Mouse (Mus musculus) ES-Bruce4 (cell line): ENCODE results near the gene Gipc3. TPM values are rescaled to one million over a fixed set of nuclear protein-coding genes. Genes with fewer than 3 reads are reported as not detected.
A peak's percentile ranks its signal among the peaks of the same experiment; 100 is the strongest.

Source experiments
- H3K27ac ChIP-seq: 2 replicates; pipeline ENCODE4 v1.5.1; 2012; ENCODE audit warnings: low read length, inconsistent platforms; ENCODE audit not compliant: insufficient read depth
- H3K27me3 ChIP-seq: 2 replicates; pipeline ENCODE4 v1.6.1; 2012; ENCODE audit warnings: mild to moderate bottlenecking, low read length, inconsistent platforms; ENCODE audit not compliant: control insufficient read depth, poor library complexity, insufficient read depth, severe bottlenecking
- H3K36me3 ChIP-seq: 2 replicates; pipeline ENCODE4 v1.6.1; 2012; ENCODE audit warnings: inconsistent platforms, mild to moderate bottlenecking, low read length, moderate library complexity; ENCODE audit not compliant: control insufficient read depth, poor library complexity, insufficient read depth, severe bottlenecking
- H3K4me1 ChIP-seq: one replicate; pipeline ENCODE4 v1.8.1; 2011; ENCODE audit warnings: low read length; ENCODE audit not compliant: control insufficient read depth, insufficient read depth
- H3K4me3 ChIP-seq: 2 replicates; pipeline ENCODE4 v1.5.1; 2011; ENCODE audit warnings: low read depth, mild to moderate bottlenecking, low read length
- H3K9ac ChIP-seq: 2 replicates; pipeline ENCODE4 v1.6.1; 2012; ENCODE audit warnings: low read depth, mild to moderate bottlenecking, inconsistent platforms; ENCODE audit not compliant: poor library complexity, severe bottlenecking
- H3K9me3 ChIP-seq: replicated peaks from 2 replicates; pipeline ENCODE4 v1.6.1; 2012; ENCODE audit warnings: mild to moderate bottlenecking, low read length, inconsistent platforms; ENCODE audit not compliant: control insufficient read depth, poor library complexity, insufficient read depth, severe bottlenecking
- CTCF ChIP-seq: IDR thresholded peaks from one replicate; pipeline ENCODE4 v1.8.1; 2011; ENCODE audit warnings: low read depth, low read length
- EP300 ChIP-seq: IDR thresholded peaks from 2 replicates; pipeline ENCODE4 v1.6.1; 2011; ENCODE audit warnings: low read depth, low read length; ENCODE audit not compliant: insufficient read depth
- POLR2A ChIP-seq: IDR thresholded peaks from one replicate; pipeline ENCODE4 v1.8.1; 2011; ENCODE audit warnings: low read length; ENCODE audit not compliant: insufficient read depth
- polyA plus RNA-seq: library from polyadenylated mRNA; stranded (reverse); fragments of >200 nt; gene quantifications from 2 replicates; pipeline ENCODE4 v1.2.4, GENCODE M21; 2011; ENCODE audit warnings: low read depth; ENCODE audit not compliant: missing spikeins, insufficient read depth, insufficient read length

Gene Gipc3
- polyA plus RNA-seq, 1 experiment = 1.2 TPM

DNA sequence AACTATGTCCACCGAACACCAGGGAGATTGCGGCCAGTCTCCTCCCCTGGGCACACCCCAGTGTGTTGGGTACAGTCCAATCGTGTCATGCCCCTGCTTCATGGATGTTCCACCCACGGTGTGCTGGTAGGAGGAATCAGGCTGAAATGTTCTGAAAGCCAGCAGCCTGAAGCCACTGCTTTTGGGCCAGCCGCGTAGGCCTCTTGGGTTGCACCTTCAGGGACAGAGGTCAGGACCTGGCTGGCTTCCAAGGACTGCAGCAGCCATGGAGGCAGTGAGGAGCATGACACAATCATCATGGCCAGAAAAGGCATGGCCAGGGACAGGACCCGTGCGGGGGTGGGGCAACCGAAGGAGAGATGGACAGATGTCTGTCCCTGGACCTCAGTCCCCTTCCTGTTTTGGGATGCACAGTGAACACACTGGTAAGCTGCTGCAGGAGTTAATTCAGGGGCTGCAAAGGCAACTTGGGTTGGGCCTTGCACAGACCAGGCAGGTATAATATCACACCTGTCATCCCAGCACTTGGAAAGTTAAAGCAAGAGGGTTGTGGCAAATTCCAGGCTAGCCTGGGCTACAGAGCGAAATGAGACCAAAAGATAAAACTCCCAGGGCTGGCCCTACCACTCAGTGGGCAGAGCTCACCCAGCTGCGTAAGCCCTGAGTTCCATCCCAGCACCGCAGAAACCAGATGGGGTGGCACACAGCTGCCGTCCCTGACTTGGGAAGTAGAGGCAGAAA, 24.3 kb downstream of the Gipc3 start:
- no peak overlapping the region for H3K4me3 ChIP-seq
- no peaks in the 10 kb centered on the region for H3K9me3 ChIP-seq
- H3K9ac ChIP-seq = no peak overlapping the region
- no peak for TF ChIP-seq CTCF
- no peak overlapping the region for H3K27ac ChIP-seq
- H3K36me3 ChIP-seq = peaks cover 9% of the 10 kb centered on the region; the same call in 1 of the 2 replicates
- no peaks in the 10 kb centered on the region for H3K4me1 ChIP-seq
- no peaks in the 10 kb centered on the region for H3K27me3 ChIP-seq

DNA sequence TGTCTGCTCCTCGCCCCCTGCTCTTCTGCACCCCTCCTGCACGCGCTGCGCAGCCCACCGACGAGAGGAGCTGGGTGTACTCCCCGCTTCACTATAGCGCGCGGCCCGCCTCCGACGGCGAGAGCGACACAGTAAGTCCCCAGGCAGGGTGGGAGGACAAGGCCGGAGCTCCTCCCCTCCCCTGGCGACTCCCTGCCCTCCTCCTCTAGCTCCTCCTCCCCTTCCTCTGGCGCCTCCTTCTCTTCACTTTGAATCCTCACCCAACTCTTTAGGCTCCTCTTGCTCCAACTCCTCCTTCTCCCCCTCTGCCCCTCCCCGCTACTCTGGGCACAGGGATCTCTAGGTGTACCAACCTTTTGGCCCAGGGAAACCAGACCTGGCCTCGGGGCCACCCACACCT, 25.8 kb downstream of the Gipc3 start:
- Histone ChIP-seq H3K4me3 (peak overlapping the region; percentile 51), H3K27ac (no peak overlapping the region), H3K9me3 (no peaks in the 10 kb centered on the region), H3K9ac (peak overlapping the region; percentile 35), H3K36me3 (no peaks in the 10 kb centered on the region), H3K4me1 (no peaks in the 10 kb centered on the region), H3K27me3 (no peaks in the 10 kb centered on the region)
- TF ChIP-seq POLR2A = no peak
- no peak for TF ChIP-seq EP300
- TF ChIP-seq CTCF = no peak

DNA sequence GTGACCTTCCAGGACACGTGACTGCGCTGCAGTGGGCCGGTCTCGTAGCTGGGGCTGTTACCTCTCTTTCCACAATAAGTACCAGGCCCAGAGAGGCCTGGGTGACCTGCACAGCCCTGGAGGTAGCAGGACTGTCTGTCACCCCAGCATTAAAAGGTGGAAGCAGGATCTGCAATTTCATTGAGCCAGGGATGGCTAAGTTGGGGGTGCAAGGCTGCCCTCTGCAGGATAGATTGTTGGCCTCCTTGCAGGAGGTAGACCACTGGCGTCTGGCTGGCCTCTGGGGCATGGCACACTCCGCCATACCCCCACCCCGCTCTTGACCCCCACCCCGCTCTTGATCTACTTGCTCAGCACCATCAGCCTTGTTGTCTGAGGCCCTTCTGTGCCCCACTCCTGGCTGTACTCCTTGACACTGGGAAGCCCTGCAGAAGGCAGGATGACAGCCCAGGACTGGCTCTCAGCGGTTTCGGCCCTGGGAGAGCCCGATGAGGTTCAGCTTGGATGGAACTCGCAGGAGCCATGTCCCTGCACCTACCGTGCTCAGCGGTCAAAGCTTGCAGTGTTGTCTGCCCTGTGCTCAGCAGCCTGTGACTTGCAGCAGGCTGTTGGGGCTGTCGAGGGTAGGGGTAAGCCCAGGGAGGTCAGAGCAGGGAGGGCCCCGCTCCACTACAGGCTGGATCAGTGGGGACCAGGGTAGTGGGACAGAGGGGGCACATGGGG, 26.6 kb downstream of the Gipc3 start:
- no peak overlapping the region for H3K27ac ChIP-seq
- no peaks in the 10 kb centered on the region for H3K4me1 ChIP-seq
- H3K9me3 ChIP-seq = no peaks in the 10 kb centered on the region
- TF ChIP-seq EP300 (no peak), POLR2A (no peak), CTCF (no peak)
- peak overlapping the region; percentile 51 for H3K4me3 ChIP-seq
- H3K36me3 ChIP-seq = no peaks in the 10 kb centered on the region
- H3K9ac ChIP-seq = peak overlapping the region; percentile 35
- no peaks in the 10 kb centered on the region for H3K27me3 ChIP-seq

GRCm38 (mm10) chr10:81315587-81315986, 27.5 kb downstream of the Gipc3 start:
- TF ChIP-seq CTCF = no peak
- no peak for TF ChIP-seq EP300
- no peak for TF ChIP-seq POLR2A

DNA sequence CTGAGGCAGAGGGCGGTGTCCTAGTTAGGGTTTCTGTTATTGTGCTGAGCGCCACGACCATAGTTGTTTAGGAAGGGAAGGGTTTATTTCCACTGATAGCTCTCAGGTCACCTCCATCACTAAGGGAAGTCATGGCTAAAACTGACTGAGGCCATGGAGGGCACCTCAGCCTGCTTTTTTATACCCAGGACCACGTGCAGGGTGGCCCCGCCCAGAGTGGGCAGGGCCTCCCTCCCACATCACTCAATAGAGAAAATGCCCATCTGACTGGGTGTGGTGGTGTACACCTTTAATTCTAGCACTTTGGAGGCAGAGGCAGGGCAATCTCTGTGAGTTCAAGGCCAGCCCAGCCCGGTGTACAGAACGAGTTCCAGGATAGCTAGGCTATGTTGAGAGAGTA, 28.9 kb downstream of the Gipc3 start:
- TF ChIP-seq POLR2A = no peak
- no peak for TF ChIP-seq CTCF
- no peak overlapping the region for H3K27ac ChIP-seq
- H3K4me3 ChIP-seq = no peak overlapping the region
- H3K9me3 ChIP-seq = no peaks in the 10 kb centered on the region
- no peaks in the 10 kb centered on the region for H3K27me3 ChIP-seq
- H3K36me3 ChIP-seq = no peaks in the 10 kb centered on the region; the same call in 1 of the 2 replicates
- no peaks in the 10 kb centered on the region for H3K4me1 ChIP-seq
- no peak overlapping the region for H3K9ac ChIP-seq

More at GRCm38 (mm10) chr10:81315587-81315986, 27.5 kb downstream of the Gipc3 start:
- H3K27ac ChIP-seq = no peak overlapping the region
- H3K4me1 ChIP-seq = no peaks in the 10 kb centered on the region
- no peak overlapping the region for H3K4me3 ChIP-seq
- H3K36me3 ChIP-seq = no peaks in the 10 kb centered on the region; the same call in 1 of the 2 replicates
- no peaks in the 10 kb centered on the region for H3K9me3 ChIP-seq
- no peaks in the 10 kb centered on the region for H3K27me3 ChIP-seq
- no peak overlapping the region for H3K9ac ChIP-seq

DNA sequence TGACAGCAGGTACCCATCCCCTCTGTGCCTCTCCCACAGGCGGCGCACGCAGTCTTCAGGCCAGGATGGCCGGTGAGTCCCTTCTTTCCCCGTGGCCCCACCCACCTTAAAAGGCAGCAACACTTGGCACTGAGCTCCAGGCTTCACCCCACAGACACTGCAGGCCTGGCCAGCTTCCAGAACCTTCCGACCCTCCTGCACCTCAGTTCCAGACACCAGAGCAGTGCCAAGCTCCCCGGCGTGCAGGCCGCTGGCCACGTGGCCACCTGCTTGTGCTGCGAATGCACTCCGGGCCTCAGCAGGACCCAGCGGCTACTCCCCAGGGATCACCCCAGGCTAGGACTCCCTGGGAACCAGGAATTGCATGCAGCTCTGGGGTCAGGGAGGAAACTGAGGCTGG, 29.5 kb downstream of the Gipc3 start:
- H3K4me1 ChIP-seq = no peaks in the 10 kb centered on the region
- H3K4me3 ChIP-seq = no peak overlapping the region
- TF ChIP-seq EP300 = no peak
- no peak for TF ChIP-seq POLR2A
- TF ChIP-seq CTCF = no peak
- H3K9ac ChIP-seq = no peak overlapping the region
- H3K36me3 ChIP-seq = no peaks in the 10 kb centered on the region; the same call in 1 of the 2 replicates
- H3K27me3 ChIP-seq = no peaks in the 10 kb centered on the region
- H3K9me3 ChIP-seq = no peaks in the 10 kb centered on the region
- no peak overlapping the region for H3K27ac ChIP-seq
